Mouse (Mus musculus) limb, embryonic 14.5 days (tissue): ENCODE measurements around the gene Pde1a. TPM values are rescaled to one million over a fixed set of nuclear protein-coding genes. Genes with fewer than 3 reads are reported as not detected.

Experiments
- ATAC-seq: fragments of 200-750 bp; cut with Nextera tagmentation; 2 replicates; pipeline ENCODE4 v1.8.0; 2017; ENCODE audit warnings: low read depth, moderate number of reproducible peaks, moderate TSS enrichment; ENCODE audit not compliant: low FRiP score
- DNase-seq: peaks from one replicate; pipeline ENCODE4 v3.0.0-alpha.2; 2015; ENCODE audit warnings: low spot score
- H3K27ac ChIP-seq: fragments of 300-500 bp; sonication (generic); replicated peaks from 2 replicates; pipeline ENCODE4 v1.5.1; 2014; ENCODE audit warnings: low read depth, mild to moderate bottlenecking, low read length, moderate library complexity, mixed read lengths
- H3K27me3 ChIP-seq: fragments of 300-500 bp; sonication (generic); 2 replicates; pipeline ENCODE4 v1.6.1; 2014; ENCODE audit warnings: low read length, mixed read lengths; ENCODE audit not compliant: control insufficient read depth, insufficient read depth
- H3K36me3 ChIP-seq: fragments of 300-500 bp; sonication (generic); 2 replicates; pipeline ENCODE4 v1.6.1; 2014; ENCODE audit warnings: mild to moderate bottlenecking, low read length, moderate library complexity, mixed read lengths; ENCODE audit not compliant: control insufficient read depth, insufficient read depth
- H3K4me1 ChIP-seq: fragments of 300-500 bp; sonication (generic); 2 replicates; pipeline ENCODE4 v1.6.1; 2014; ENCODE audit warnings: antibody characterized with exemption, low read length, mixed read lengths; ENCODE audit not compliant: control insufficient read depth, insufficient read depth
- H3K4me2 ChIP-seq: fragments of 300-500 bp; sonication (generic); replicated peaks from 2 replicates; pipeline ENCODE4 v1.6.1; 2014; ENCODE audit warnings: low read depth, mild to moderate bottlenecking, low read length, moderate library complexity; ENCODE audit not compliant: severe bottlenecking
- H3K4me3 ChIP-seq: fragments of 300-500 bp; sonication (generic); replicated peaks from 2 replicates; pipeline ENCODE4 v1.5.1; 2014; ENCODE audit warnings: low read length
- H3K9ac ChIP-seq: fragments of 300-500 bp; sonication (generic); 2 replicates; pipeline ENCODE4 v1.6.1; 2014; ENCODE audit warnings: mild to moderate bottlenecking, low read depth, low read length, moderate library complexity; ENCODE audit not compliant: severe bottlenecking
- H3K9me3 ChIP-seq: fragments of 300-500 bp; sonication (generic); 2 replicates; pipeline ENCODE4 v1.6.1; 2016; ENCODE audit warnings: low read length; ENCODE audit not compliant: control insufficient read depth
- POLR2A ChIP-seq: fragments of 200-500 bp; IDR thresholded peaks from 2 replicates; pipeline ENCODE4 v1.8.0; 2012; ENCODE audit warnings: inconsistent platforms, mild to moderate bottlenecking, moderate library complexity, borderline replicate concordance; ENCODE audit not compliant: insufficient read depth, insufficient read length; ENCODE audit errors: extremely low read depth
- WGBS: fragments of 180-500 bp; shearing (Covaris S2); extraction: QIAGEN DNeasy Blood & Tissue Kit; methylation state at CpG from one replicate; pipeline ENCODE4 v1.1.7; 2014; 5-methylcytosine and 5-hydroxymethylcytosine counted together
- polyA plus RNA-seq, 2 experiments: library from polyadenylated mRNA; depleted of rRNA in 1 of 2; stranded (reverse) in 1 of 2; unstranded in 1 of 2; fragments of >200 nt; fragmentation: Nextera tagmentation in 1 of 2; extraction: Ambion mirVana in 1 of 2; gene quantifications; 2 replicates each; pipeline versions ENCODE4 v1.2.1 to v1.2.3; 2012 to 2014

The Pde1a gene
- polyA plus RNA-seq, 2 experiments: 3.0 to 5.6 TPM

- H3K4me2 ChIP-seq: no peak overlapping the region
- ATAC-seq (no peak), DNase-seq (no peak)
- no peaks in the 10 kb centered on the region for H3K36me3 ChIP-seq
- no peak for TF ChIP-seq POLR2A
- H3K9me3 ChIP-seq: no peaks in the 10 kb centered on the region
- no peak overlapping the region for H3K9ac ChIP-seq
- no peak overlapping the region for H3K4me3 ChIP-seq
- no peaks in the 10 kb centered on the region for H3K27me3 ChIP-seq
- no peaks in the 10 kb centered on the region for H3K4me1 ChIP-seq
- H3K27ac ChIP-seq: no peak overlapping the region
These were observed 206.9 kb downstream of the Pde1a start for GRCm38 (mm10) chr2:79922356-79922755.

GRCm38 (mm10) chr2:79921375-79921774 lies 207.9 kb downstream of the Pde1a start:
- Histone ChIP-seq H3K27me3 (no peaks in the 10 kb centered on the region), H3K4me2 (no peak overlapping the region), H3K4me1 (no peaks in the 10 kb centered on the region), H3K27ac (no peak overlapping the region), H3K4me3 (no peak overlapping the region), H3K9me3 (no peaks in the 10 kb centered on the region), H3K36me3 (no peaks in the 10 kb centered on the region), H3K9ac (no peak overlapping the region)
- DNase-seq (no peak), ATAC-seq (no peak)
- WGBS: 94% methylated on average over 4 of the region's 4 CpGs
- TF ChIP-seq POLR2A: no peak

GRCm38 (mm10) chr2:79920438-79920837 lies 208.8 kb downstream of the Pde1a start:
- WGBS: 19% methylated on average over 4 of the region's 4 CpGs
- Histone ChIP-seq H3K27me3 (no peaks in the 10 kb centered on the region), H3K36me3 (no peaks in the 10 kb centered on the region), H3K4me2 (no peak overlapping the region), H3K4me3 (no peak overlapping the region), H3K9ac (no peak overlapping the region), H3K4me1 (no peaks in the 10 kb centered on the region), H3K27ac (no peak overlapping the region), H3K9me3 (no peaks in the 10 kb centered on the region)
- DNase-seq: no peak
- ATAC-seq: no peak
- TF ChIP-seq POLR2A: no peak

- H3K4me2 ChIP-seq: no peak overlapping the region
These were observed 227.3 kb downstream of the Pde1a start for GRCm38 (mm10) chr2:79901841-79902510.

GRCm38 (mm10) chr2:79898522-79898921 lies 230.7 kb downstream of the Pde1a start:
- Histone ChIP-seq H3K36me3 (no peaks in the 10 kb centered on the region), H3K27me3 (no peaks in the 10 kb centered on the region), H3K4me2 (no peak overlapping the region), H3K9me3 (no peaks in the 10 kb centered on the region), H3K27ac (no peak overlapping the region), H3K9ac (no peak overlapping the region), H3K4me3 (no peak overlapping the region), H3K4me1 (no peaks in the 10 kb centered on the region)
- DNase-seq: no peak
- ATAC-seq: no peak
- no peak for TF ChIP-seq POLR2A
- WGBS: 70% methylated on average over 3 of the region's 3 CpGs

More at GRCm38 (mm10) chr2:79901841-79902510, 227.3 kb downstream of the Pde1a start:
- no peak overlapping the region for H3K9ac ChIP-seq
- ATAC-seq: no peak
- no peaks in the 10 kb centered on the region for H3K9me3 ChIP-seq
- DNase-seq: no peak
- TF ChIP-seq POLR2A: no peak
- H3K4me3 ChIP-seq: no peak overlapping the region
- H3K27ac ChIP-seq: no peak overlapping the region
- H3K36me3 ChIP-seq: no peaks in the 10 kb centered on the region
- H3K4me1 ChIP-seq: no peaks in the 10 kb centered on the region
- WGBS: 79% methylated on average over 2 of the region's 2 CpGs
- H3K27me3 ChIP-seq: no peaks in the 10 kb centered on the region
